Mouse (Mus musculus) lung, adult 2 months (tissue): ENCODE measurements around the gene Ano5.

Source experiments
- CTCF ChIP-seq: fragments of 200-500 bp; IDR thresholded peaks from 2 replicates; pipeline ENCODE4 v1.5.1; 2011; ENCODE audit warnings: mild to moderate bottlenecking, low read length, control low read depth; ENCODE audit not compliant: insufficient read depth
- POLR2A ChIP-seq: fragments of 200-500 bp; IDR thresholded peaks from 2 replicates; pipeline ENCODE4 v1.6.1; 2011; ENCODE audit warnings: low read depth, mild to moderate bottlenecking, control low read depth, low read length, borderline replicate concordance; ENCODE audit errors: extremely low read depth

DNA sequence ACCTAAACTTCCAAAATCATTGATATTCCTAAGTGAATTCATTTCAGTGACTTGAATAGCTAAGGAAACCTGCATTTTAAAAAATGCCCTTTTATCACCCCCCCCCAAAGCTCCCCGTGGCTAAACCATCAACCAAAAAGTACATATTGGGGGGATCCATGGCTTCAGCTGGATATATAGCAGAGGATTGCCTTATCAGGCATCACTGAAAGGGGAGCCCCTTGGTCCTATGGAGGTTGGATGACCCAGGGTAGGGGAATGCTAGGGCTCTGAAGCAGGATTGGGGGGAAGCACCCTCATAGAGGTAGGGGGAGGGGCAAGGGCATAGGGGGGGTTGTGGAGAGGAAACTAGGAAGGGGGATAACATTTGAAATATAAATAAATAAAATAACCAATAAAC, 109.1 kb downstream of the Ano5 start:
- no peak for TF ChIP-seq CTCF
- no peak for TF ChIP-seq POLR2A
